ENCODE assay signal across 32 mouse cellular contexts in genomic region chr4:141826060-141826459, GRCm38 (mm10). TPM values are rescaled to one million over a fixed set of nuclear protein-coding genes. Genes with fewer than 3 reads are reported as not detected.
A peak's percentile ranks its signal among the peaks of the same experiment; 100 is the strongest.
DNase-seq lines count a peak whose midpoint lies in the region; ATAC-seq and TF ChIP-seq lines count a peak whose summit lies in the region.
"Had no signal": no experiment of that assay in that cellular context is flagged by ENCODE, and none has a peak within 500 bp of the region (broad histone marks: within the 10 kb centered on the region; RNA-seq: fewer than 3 reads in every experiment).

Gene Cela2a (minus strand): TSS chr4:141826160.

- H3K9ac ChIP-seq in liver, adult 2 months (ENCODE audit: low read depth, low read length), result no peak within 1 kb of the TSS
- no peak within 1 kb of the TSS for H3K9ac ChIP-seq in liver, embryonic 11.5 days (ENCODE audit: low read depth, low read length)
- H3K9ac ChIP-seq in intestine, embryonic 16.5 days (ENCODE audit: low read depth, low read length), result no peak within 1 kb of the TSS
- no peak within 1 kb of the TSS for H3K9ac ChIP-seq in stomach, embryonic 15.5 days
- H3K9ac ChIP-seq: embryonic facial prominence, embryonic 12.5 days; embryonic facial prominence, embryonic 15.5 days; forebrain, postnatal 0 days; hindbrain, embryonic 14.5 days had no signal

- H3K27ac ChIP-seq in liver, adult 2 months (replicated peaks; ENCODE audit: insufficient read depth, low read depth, low read length), result no peak within 1 kb of the TSS
- no peak within 1 kb of the TSS for H3K27ac ChIP-seq in liver, embryonic 11.5 days (ENCODE audit: low read depth, low read length)
- H3K27ac ChIP-seq in intestine, embryonic 16.5 days (ENCODE audit: low read length), result no peak within 1 kb of the TSS
- no peak within 1 kb of the TSS for H3K27ac ChIP-seq in stomach, embryonic 15.5 days
- H3K27ac ChIP-seq in left cerebral cortex, adult 2 months, result no peak within 1 kb of the TSS
- H3K27ac ChIP-seq: embryonic facial prominence, embryonic 12.5 days; embryonic facial prominence, embryonic 15.5 days; hindbrain, embryonic 10.5 days; hindbrain, embryonic 14.5 days; hindbrain, postnatal 0 days had no signal

- H3K4me1 ChIP-seq in liver, adult 2 months (ENCODE audit: control insufficient read depth, insufficient read depth, low read length), result peaks cover 11% of the 10 kb centered on the region
- H3K4me1 ChIP-seq in liver, embryonic 11.5 days (replicated peaks; ENCODE audit: control insufficient read depth, insufficient read depth, low read length), result no peaks in the 10 kb centered on the region
- no peaks in the 10 kb centered on the region for H3K4me1 ChIP-seq in intestine, embryonic 16.5 days (ENCODE audit: control insufficient read depth, insufficient read depth, low read length)
- H3K4me1 ChIP-seq in stomach, embryonic 15.5 days, result no peaks in the 10 kb centered on the region
- H3K4me1 ChIP-seq: embryonic facial prominence, embryonic 12.5 days had no signal

- H3K4me2 ChIP-seq in liver, embryonic 11.5 days, result no peak within 1 kb of the TSS
- H3K4me2 ChIP-seq in intestine, embryonic 16.5 days (ENCODE audit: low read depth, low read length), result no peak within 1 kb of the TSS
- no peak within 1 kb of the TSS for H3K4me2 ChIP-seq in stomach, embryonic 15.5 days
- H3K4me2 ChIP-seq: embryonic facial prominence, embryonic 12.5 days; embryonic facial prominence, embryonic 15.5 days; heart, embryonic 11.5 days; hindbrain, embryonic 14.5 days had no signal

- H3K4me3 ChIP-seq in liver, adult 2 months (ENCODE audit: insufficient read depth, low read depth, low read length), result no peak within 1 kb of the TSS
- no peak within 1 kb of the TSS for H3K4me3 ChIP-seq in liver, embryonic 11.5 days (ENCODE audit: low read depth, low read length)
- H3K4me3 ChIP-seq in intestine, embryonic 16.5 days (ENCODE audit: low read length), result no peak within 1 kb of the TSS
- H3K4me3 ChIP-seq in stomach, embryonic 15.5 days (replicated peaks), result no peak within 1 kb of the TSS
- no peak within 1 kb of the TSS for H3K4me3 ChIP-seq in left cerebral cortex, adult 2 months
- H3K4me3 ChIP-seq: embryonic facial prominence, embryonic 12.5 days; embryonic facial prominence, embryonic 15.5 days; hindbrain, embryonic 10.5 days had no signal

- H3K79me2 ChIP-seq in liver, adult 2 months (ENCODE audit: control insufficient read depth, insufficient read depth, low read length), result no peaks in the 10 kb centered on the region

- ATAC-seq in liver, embryonic 11.5 days (replicated peaks; ENCODE audit: low FRiP score), result no peak
- no peak for ATAC-seq in intestine, embryonic 16.5 days
- no peak for ATAC-seq in stomach, embryonic 15.5 days (ENCODE audit: insufficient read depth, low FRiP score, low read depth)
- ATAC-seq: forebrain, embryonic 14.5 days; forebrain, postnatal 0 days; hindbrain, postnatal 0 days; Patski had no signal

- no peaks in the 10 kb centered on the region for H3K27me3 ChIP-seq in liver, adult 2 months (ENCODE audit: control insufficient read depth, insufficient read depth, low read length)
- H3K27me3 ChIP-seq in liver, embryonic 11.5 days (replicated peaks; ENCODE audit: control insufficient read depth, insufficient read depth, low read length), result no peaks in the 10 kb centered on the region
- H3K27me3 ChIP-seq in intestine, embryonic 16.5 days (replicated peaks; ENCODE audit: control insufficient read depth, insufficient read depth, low read length), result no peaks in the 10 kb centered on the region
- H3K27me3 ChIP-seq in stomach, embryonic 15.5 days (replicated peaks), result no peaks in the 10 kb centered on the region
- H3K27me3 ChIP-seq: CH12.LX; embryonic facial prominence, embryonic 12.5 days; embryonic facial prominence, embryonic 15.5 days; Patski had no signal

- H3K9me3 ChIP-seq in liver, embryonic 11.5 days (ENCODE audit: control insufficient read depth, low read length), result no peaks in the 10 kb centered on the region
- H3K9me3 ChIP-seq in intestine, embryonic 16.5 days (ENCODE audit: control insufficient read depth, low read length), result no peaks in the 10 kb centered on the region
- no peaks in the 10 kb centered on the region for H3K9me3 ChIP-seq in stomach, embryonic 15.5 days
- H3K9me3 ChIP-seq: embryonic facial prominence, embryonic 12.5 days; embryonic facial prominence, embryonic 15.5 days; G1E; hindbrain, embryonic 10.5 days had no signal

- no peaks in the 10 kb centered on the region for H3K36me3 ChIP-seq in liver, adult 2 months (ENCODE audit: control insufficient read depth, insufficient read depth, low read length)
- no peaks in the 10 kb centered on the region for H3K36me3 ChIP-seq in liver, embryonic 11.5 days (ENCODE audit: control insufficient read depth, insufficient read depth, low read length)
- H3K36me3 ChIP-seq in intestine, embryonic 16.5 days (ENCODE audit: control insufficient read depth, insufficient read depth, low read length), result no peaks in the 10 kb centered on the region
- no peaks in the 10 kb centered on the region for H3K36me3 ChIP-seq in stomach, embryonic 15.5 days
- H3K36me3 ChIP-seq: embryonic facial prominence, embryonic 12.5 days; embryonic facial prominence, embryonic 15.5 days; G1E; hindbrain, embryonic 10.5 days had no signal

- peak; percentile 35 for DNase-seq in liver, adult 2 months (ENCODE audit: extremely low read depth, low read depth, low spot score)
- no peak for DNase-seq in liver, embryonic 11.5 days (ENCODE audit: low spot score)
- no peak for DNase-seq in gonadal fat pad, adult 2 months (ENCODE audit: low read depth)
- DNase-seq in left cerebral cortex, adult 2 months (ENCODE audit: extremely low spot score in 1 of 2, low spot score in 2 of 2), result no peak
- DNase-seq in embryo, embryonic 11 days, result no peak
- DNase-seq in frontal cortex, postnatal 36 days (ENCODE audit: low spot score in 2 of 2), result no peak
- DNase-seq: adrenal gland, postnatal 10 days; adrenal gland, postnatal 36 days; B cell, adult 2 months; cerebellum, adult 18-20 months; cerebellum, adult 9-10 months; cerebellum, postnatal 14 days; forebrain, postnatal 0 days; gastrocnemius, postnatal 25 days; heart, postnatal 36 days had no signal

- WGBS in liver, adult 2 months, result 58% methylated on average over 5 of the region's 5 CpGs
- WGBS in liver, embryonic 11.5 days, result 64% methylated on average over 5 of the region's 5 CpGs
- WGBS in intestine, embryonic 16.5 days, result 59% methylated on average over 5 of the region's 5 CpGs
- WGBS in stomach, embryonic 15.5 days, result 54% methylated on average over 5 of the region's 5 CpGs

- TF ChIP-seq POLR2A in liver, adult 2 months (IDR thresholded peaks at IDR 0.05; ENCODE audit: extremely low read depth, insufficient read depth, low read length), result no peak

- no peak for TF ChIP-seq CTCF in liver, adult 2 months (IDR thresholded peaks at IDR 0.05; ENCODE audit: low read depth, low read length)
- no peak for TF ChIP-seq CTCF in left cerebral cortex, adult 2 months (IDR thresholded peaks at IDR 0.05)

- intact Hi-C loops in left cerebral cortex, adult 2 months (cut with DNase I), result no loop called here

RNA-seq across cellular contexts. Expression of gene Cela2a, which starts in this region (rescaled TPM):
- 80.9 and 238 TPM in 2 replicates for total RNA-seq in liver, adult 2 months (2014; rRNA removed)
- 3.6 and 4.8 TPM in 2 replicates for polyA plus RNA-seq in liver, adult 2 months (2012; rRNA removed)
- polyA plus RNA-seq in liver, embryonic 11.5 days (2014; fragmentation: Nextera tagmentation; extraction: Ambion mirVana), result not detected in 2 replicates
- 2.4 and 16.3 TPM in 2 replicates for polyA plus RNA-seq in gonadal fat pad, adult 2 months (2012; rRNA removed)
- polyA plus RNA-seq in intestine, embryonic 16.5 days (2015; fragmentation: Nextera tagmentation; extraction: Ambion mirVana), result 455 and 890 TPM in 2 replicates
- 475 and 519 TPM in 2 replicates for polyA plus RNA-seq in stomach, embryonic 15.5 days (2015; fragmentation: Nextera tagmentation; extraction: Ambion mirVana)
- total RNA-seq in left cerebral cortex, adult 2 months (2021), result not detected
- total RNA-seq: adrenal gland, adult 18-20 months; adrenal gland, postnatal 10 days; adrenal gland, postnatal 36 days; forebrain, postnatal 0 days; G1E; gastrocnemius, adult 8-10 months; gastrocnemius, postnatal 25 days; granulocyte monocyte progenitor cell, adult 5-6 weeks; heart, postnatal 36 days; hindbrain, postnatal 0 days had no signal
- polyA plus RNA-seq: embryonic facial prominence, embryonic 12.5 days; embryonic facial prominence, embryonic 15.5 days; forebrain, embryonic 11.5 days; forebrain, embryonic 14.5 days; G1E; heart, embryonic 11.5 days; heart, embryonic 14.5 days; hindbrain, embryonic 10.5 days; hindbrain, embryonic 14.5 days; Patski had no signal

Comparison
In these comparisons a context has a peak if more than half of its experiments do, and no peak if none do; other contexts are left out.
1. RNA of gene Cela2a (total RNA-seq): 80.9 to 238 TPM in liver, adult 2 months; not detected in left cerebral cortex, adult 2 months; every median in the first group is over 10 times any median in the second.
2. RNA of gene Cela2a (polyA plus RNA-seq): 475 to 519 TPM in stomach, embryonic 15.5 days and 455 to 890 TPM in intestine, embryonic 16.5 days; 2.4 to 16.3 TPM in gonadal fat pad, adult 2 months, 3.6 to 4.8 TPM in liver, adult 2 months and not detected in liver, embryonic 11.5 days; every median in the first group is over 10 times any median in the second.